Mouse (Mus musculus) kidney, adult 11 months (tissue): ENCODE measurements around the gene Gba2.

ENCODE experiments used
- DNase-seq: peaks from one replicate; pipeline ENCODE4 v3.0.0; 2022

Gba2 gene

DNA sequence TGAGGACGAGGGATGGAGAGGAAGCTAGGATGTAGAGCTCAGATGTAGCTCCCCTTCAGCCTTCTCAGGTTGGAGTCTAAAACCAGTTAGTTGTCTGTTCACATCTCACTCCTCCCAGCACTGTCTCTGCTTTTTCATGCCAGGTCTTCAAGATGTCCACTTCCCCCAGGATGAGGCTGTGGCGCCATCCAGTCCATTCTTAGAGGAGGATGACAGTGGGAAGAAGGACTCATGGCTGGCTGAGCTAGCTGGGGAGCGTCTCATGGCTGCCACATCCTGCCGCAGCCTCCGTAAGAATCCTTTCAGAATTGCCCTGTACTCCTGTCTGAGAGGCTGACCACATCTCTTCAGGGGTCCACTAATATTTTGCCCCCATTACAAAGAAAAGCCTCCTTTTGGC lies 2.0 kb upstream of the Gba2 start:
- DNase-seq, result no peak

DNA sequence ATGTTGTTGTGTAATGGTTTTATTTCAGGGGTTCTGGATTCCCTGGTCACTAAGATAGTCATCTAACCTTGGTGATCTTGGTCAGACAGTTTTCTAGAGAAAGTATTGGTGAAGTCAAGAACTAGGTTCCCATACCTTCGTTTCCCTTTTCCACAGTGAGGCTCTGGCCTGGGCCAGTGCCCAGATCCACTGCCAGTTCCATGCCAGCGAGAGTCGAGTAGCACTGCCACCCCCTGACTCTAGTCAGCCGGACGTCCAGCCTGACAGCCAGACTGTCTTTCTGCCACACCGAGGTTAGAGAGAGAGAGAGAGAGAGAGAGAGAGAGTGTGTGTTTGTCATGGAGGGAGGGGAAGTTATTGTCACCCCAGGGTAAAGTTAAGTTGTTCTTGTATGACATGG lies 1.1 kb upstream of the Gba2 start:
- no peak for DNase-seq

DNA sequence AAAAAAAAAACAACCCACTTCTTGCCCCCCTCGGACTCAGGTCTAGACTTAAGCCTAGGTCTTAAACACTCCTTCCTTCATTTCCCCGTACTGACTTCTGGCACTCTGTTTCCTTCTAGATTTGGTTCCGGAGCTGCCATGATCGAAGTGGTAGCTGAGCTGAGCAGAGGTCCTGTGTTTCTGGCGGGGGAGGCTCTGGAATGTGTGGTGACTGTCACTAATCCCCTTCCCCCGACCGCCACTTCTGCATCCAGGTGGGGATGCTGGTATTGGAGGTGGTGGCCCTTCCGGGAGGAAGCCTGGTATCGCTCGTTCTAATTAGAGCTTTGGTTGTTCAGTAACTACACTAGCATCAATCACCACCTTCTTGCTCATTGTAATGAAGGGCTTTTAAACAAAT lies 583 bp upstream of the Gba2 start:
- no peak for DNase-seq

DNA sequence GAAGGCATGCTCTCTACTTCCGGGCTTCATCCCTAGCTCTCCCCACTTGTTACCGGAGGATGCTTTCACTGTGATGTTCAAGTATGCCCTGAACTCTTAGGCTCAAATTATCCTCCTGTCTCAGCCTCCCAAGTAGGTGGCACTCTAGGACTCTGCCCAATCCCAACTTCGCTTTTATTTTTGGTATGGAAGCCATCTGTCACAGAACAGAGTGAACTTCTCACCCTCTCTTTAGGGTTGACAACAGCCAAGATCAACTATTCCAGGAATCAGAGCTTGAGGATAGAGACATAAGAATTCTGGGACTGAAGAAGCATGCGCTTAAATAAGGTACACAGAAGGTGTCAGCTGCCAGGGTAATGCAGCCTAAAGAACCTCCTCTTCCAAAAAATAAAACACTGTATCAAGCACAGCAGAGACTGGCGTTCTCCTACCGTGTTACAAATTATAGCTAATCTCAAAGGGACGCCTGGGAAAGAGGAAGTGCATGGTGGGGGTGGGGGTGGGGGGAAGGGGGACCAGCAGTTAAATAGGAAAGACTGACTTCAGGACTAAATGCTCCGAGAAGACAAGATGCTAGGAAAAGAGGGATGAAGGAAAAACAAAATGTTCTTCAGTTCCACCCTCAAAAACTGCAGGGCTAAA lies 1.3 kb downstream of the Gba2 start:
- DNase-seq, result no peak

DNA sequence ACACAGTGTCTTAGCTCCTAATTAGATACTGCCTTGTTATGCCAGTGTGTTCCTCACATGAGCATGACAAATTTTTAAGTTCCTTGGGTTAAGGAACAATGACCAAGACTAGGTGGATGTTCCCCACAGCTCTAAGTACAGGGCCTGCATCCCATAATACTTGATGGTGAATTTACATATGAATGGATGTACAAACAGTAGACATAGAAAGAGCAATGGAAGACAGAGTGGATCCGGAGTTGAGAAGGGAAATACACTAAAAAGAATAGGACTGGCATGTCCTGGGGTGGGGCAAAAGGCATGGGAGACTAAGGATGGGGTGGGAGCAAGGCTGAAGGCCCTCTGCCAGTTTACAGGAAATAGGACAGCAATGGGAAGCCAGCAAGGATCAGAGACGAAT lies 3.3 kb downstream of the Gba2 start:
- no peak for DNase-seq

DNA sequence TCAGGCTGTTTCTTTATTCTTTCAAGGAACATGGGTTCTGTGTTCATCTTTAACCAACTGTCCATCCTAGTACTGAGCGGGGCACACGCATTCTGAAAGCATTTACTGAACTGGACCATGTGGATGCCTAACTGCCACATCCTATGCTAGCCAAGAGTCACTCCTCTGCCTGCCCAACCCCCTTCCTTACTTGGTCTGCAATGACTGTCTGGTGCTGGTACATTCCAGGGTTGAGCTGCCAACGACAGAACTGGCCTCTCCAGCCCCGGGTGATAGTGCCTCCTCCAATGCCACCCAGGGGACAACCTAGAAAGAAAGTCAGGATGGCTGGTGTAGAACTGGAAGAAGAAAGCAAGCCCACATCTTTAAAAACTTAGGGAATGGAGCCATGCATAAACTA lies 5.1 kb downstream of the Gba2 start:
- no peak for DNase-seq

DNA sequence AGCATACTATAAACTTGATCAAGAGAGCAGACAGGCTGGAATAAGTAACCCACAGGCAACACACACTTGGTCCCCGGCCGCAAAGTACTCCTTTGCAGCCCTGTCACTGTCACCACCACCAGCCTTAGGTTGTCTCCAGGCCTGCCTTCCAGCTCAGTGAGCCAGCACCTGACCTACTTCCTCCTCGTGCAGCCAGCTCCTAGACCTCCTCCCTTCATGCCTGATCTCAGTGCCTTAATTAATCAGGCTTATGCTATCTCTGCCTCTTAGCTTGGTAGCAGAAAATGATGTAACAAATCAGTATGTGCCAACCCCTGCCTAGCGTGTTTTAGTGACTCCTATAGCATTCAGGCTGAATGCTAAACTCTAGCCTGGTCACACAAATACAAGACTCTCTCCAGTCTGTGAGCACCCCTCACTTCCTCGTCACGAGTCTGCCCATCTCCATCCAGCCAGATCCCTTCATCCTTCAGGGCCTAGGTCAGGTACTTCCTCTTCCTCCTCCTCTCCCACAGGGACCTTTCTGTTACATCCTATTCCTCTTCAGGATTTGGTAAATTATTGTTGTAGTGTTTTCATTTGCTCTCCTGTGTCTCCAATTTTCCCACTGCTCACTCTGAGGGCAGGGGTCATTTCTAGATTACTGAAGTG lies 7.2 kb downstream of the Gba2 start:
- DNase-seq, result no peak

DNA sequence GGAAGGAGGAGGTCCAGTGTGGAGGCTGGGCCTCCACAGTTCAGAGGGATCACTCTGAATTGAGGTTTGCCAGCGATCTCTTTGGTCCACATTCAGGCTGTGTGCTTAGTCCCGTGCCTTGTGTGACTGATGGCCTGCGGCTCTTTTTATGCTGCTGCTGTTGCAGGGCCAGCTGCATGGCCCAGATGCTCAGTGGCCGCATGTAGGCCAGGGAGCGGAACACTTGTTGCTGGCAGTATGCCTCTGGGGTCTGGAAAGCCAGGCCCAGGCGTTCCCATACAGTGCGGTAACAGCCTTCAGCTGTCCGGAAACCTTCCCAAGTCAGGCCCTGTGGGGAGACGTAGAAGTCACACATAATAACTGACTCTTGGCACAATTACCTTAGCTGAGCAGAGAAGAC lies 11.5 kb downstream of the Gba2 start:
- DNase-seq, result no peak

DNA sequence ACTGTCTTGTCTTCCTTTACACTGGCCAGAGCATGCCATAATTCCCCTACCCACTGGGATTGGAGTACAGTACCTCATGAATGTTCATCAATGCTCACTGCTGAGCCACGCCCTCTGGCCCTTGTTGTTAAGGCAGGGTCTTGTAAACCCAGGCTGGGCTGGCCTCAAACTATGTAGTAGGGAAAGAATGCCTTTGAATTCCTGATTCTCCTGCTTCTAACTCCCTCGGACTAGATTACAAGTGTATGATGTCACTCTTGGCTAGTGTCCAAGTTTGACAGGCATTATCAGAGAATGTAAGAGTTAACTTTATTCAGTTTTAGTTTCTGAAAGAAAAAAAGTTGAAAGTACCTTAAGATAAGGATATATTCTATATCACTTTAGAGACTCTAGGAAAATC lies 14.4 kb downstream of the Gba2 start:
- DNase-seq, result no peak

DNA sequence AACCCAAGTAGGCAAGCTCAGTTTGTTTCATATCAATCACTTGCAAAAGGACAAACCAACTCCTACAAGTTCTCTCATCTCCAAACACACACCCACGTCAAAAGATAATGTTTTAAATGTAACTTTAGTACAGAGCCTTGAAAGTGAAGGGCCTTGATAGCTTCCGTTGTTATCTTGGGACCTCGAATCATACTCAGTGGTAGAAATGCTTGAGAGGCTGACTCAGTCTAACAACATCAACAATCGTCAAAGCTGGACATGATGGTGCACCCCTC lies 15.1 kb downstream of the Gba2 start:
- DNase-seq, result no peak

DNA sequence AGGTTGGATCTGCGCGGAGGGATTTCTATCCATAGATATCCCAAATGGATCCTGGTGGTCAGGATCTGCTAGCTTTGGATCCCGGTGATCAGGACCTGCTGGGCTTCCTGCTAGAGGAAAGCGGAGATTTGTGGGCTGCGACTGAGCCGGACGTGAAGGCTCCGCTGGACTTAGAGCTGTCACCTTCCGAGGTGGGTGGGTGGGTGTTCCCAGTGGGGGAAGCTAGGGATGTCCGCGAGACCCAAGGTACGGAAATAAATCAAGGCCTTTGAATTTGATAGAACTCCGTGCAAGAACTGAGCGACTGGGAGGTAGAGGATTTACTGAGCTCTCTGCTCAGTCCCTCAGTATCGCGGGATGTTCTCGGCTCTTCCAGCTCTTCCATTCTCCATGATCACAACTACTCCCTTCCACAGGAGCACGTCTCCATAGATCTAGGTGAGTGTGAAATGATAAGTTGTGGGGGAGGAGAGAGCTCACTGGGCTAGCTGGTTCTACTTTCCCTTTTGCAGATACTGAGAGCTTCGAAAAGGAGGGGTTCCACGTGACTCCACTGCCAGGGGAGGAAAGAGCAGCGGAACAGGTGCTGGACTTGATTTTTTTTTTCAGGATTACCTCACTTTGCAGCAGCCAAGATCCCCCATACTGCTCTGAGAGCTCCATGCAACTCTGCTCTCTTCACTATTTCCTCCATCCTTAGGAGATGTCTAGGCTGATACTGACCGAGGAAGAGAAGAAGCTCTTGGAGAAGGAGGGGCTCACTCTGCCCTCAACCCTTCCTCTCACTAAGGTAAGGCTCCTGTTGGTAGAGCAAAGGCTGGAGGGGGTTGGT lies 15.7 kb downstream of the Gba2 start:
- DNase-seq, result peak; percentile 28

DNA sequence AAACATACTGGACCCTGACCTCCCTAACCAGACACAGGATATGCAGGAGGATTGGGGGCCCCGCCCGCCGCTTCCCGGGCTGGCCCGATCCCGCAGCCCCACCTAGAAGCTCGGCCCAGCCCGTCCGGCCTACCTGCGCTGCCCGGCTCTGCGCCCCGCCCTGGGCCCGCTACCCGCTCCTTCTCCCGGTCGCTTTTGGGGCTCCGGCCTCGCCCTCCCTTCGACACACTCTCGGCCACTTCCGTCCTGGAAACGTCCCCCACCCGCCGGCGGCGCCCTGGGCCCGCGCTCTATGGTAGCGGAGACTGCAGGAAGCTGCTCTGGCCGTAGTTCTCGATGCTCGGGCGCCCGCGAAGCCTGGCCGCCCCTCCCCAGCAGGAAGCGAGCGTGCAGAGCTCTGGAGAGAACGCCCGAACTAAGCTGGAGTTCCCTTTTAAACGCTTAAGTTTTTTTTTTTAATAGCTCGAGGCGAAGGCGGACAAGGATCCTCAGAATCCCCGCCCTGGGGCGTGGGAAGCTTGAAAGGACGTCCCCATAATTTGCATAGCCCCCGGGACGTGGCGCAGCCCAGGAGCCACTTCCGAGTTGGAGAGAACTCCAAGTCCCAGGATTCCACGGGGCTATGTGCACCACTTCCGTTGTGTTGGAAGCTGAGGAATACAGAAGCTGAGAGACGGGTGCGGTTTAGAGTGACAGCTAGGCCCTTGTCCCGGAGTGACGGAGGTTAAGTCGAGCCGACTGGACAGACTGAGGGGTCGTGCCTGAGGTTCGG lies 16.5 kb downstream of the Gba2 start, which contains the start of the genes Creb3 and Tln1:
Gene Creb3 (plus strand): TSS at position 336 of the 772 bp plus-strand sequence.
Gene Tln1 (minus strand): TSS at position 695 of the 772 bp plus-strand sequence.
- peak; percentile 98 for DNase-seq

DNA sequence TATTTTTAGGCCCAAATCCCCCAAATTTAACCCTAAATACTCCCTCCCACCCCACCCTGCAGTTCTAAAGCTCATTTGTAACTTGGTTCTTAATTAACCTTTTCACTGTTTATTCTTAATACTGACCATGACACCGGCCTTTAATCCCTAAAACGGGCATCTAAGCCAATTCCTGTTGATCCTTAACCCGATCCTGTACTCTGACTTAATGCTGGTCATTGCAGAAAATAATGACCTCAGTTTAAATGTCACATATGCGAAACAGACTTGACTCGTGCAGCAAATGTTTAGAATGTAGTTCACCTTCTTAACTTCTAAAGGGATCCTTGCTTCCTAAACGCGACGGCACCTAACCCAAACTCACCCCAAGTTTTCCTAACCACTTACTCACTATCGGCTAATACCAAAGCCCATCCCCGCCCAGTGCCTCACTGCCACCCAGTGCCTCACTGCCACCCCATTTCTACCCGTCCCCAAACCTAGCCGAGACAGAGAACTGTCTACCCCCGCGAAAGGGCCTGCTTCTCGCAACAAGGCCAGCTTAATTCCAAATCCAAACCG lies 17.2 kb downstream of the Gba2 start:
- no peak for DNase-seq

DNA sequence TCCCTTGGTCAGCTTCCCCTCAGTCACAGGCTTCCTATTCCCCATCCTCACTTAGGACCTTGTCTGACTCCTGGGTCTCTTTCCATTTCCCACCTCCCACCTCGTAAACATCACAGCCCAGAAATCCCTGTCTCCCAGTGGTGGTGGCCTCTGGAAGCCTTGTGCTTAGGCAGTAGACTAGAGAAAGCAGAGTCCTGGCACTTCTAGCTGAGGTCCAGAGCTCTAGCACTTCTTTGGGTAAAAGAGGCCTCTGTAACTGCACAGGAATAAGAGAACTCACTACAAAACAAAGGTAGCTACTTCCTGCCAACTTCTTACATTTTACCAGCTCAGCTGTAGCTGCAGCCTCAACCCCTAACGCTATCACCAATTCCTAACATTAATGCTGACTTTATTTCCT lies 17.7 kb downstream of the Gba2 start:
- no peak for DNase-seq

DNA sequence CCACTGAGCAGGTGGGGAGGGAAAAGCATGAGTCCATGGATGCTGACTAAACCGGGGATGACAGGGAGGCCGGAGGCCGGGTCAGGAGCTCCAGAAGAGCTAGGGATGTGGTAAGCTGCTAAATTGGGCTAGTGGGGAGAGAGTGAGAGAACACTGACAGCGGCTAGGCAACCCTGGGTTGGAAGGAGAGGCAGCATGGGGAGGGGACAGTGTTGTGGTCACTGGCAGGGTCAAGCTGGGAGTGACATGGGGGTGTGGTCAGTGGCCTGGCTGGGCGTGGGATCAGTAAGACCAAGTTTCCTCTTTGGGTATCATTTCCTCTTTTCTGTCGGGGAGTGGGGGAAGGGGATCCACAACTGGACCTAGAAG lies 18.4 kb downstream of the Gba2 start:
- peak; percentile 62 for DNase-seq

DNA sequence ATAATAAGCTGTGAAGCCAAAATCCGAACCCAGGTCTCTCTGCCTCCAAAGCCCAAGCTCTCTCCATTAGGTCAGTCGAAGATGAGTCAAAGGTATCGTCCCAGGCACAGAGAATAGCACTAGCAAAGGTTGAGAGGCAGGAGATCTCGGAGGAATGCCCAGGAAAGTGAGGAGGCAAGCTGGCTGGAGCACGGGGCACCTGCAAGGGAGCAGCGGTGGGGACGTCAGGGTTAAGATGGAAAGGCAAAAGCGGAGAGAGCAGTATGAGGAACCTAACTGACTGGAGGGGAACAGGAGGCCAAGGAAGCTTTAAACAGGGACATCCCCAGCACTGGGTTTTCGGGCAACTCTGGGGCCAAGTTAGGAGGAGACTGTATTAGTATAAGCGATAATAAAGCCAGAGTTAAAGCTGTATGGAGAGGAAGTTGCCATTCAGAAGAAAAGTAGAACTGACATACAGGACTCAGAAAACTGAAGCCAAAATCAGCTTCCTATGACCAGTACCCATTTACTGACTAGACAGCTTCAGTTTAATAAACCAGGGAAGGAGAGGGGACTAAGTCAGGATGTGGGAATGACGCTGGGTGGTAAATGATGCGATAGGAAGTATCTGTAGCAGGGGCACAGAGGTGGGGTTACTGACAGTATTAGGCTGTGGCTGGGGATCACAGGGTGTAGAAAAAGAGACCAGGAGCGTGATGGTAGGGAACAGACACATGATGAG lies 19.0 kb downstream of the Gba2 start:
- no peak for DNase-seq

DNA sequence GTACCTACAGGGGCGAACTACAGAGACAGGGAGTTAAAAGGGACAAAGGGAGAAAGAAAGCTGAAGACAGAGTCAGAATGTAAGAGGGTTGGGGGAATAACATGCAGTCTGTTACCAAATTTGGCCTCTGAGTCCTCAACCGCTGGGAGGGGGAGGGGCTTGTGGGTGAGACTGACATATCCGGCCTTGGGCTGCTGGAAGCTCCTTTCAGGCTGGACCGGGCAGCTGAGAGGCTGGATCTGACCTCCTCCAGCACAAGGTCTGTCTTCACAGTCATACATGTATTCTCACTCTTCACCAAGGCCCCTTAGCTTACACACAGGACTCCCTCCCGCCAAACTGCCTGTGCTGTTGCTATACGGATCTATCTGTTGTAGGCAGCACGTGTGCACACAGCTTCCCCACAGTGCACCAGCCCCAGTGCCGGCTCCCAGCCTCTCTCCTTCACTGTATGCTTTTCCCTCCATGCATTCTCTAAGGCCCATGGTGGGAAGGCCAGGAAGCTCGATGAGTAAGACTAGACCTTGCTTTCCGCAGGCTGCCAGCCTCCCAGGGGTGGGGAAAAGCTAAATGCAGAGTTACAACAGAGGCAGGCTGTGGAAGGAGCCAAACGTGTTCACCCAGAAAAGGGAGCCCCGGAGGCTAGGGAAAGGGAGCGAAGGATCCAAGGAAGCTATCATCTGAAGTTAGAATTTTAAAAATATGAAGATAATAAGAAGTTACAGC lies 19.9 kb downstream of the Gba2 start:
- DNase-seq, result peak; percentile 73

DNA sequence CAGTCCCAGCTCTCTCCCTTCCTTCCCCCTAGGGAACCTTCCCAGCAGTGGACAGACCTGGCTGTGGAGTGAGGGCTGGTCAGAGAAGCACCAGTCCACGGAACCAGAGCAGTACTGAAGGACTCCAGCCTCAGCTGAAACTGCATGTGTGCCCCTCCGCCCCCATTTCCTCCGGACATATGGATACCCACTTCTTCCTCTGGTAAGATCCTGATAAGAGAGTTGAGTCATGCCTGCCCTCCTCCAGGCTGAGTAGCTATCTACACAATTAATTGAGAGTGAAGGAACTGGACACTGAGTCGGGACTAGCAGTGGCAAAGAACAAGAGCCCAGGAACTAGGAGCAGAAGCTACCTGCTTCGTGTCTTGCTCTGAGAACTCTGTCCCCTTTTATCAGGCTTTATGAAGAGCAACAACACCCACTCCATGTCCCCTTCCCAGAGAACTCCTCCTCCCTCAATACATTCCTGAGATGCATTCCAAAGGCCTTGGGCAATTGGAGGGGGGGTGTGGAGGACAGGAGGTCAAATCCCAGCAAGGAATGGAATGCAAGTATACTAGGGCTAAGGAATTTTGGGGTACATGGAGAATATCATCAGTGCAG lies 20.5 kb downstream of the Gba2 start:
- DNase-seq, result peak; percentile 73

DNA sequence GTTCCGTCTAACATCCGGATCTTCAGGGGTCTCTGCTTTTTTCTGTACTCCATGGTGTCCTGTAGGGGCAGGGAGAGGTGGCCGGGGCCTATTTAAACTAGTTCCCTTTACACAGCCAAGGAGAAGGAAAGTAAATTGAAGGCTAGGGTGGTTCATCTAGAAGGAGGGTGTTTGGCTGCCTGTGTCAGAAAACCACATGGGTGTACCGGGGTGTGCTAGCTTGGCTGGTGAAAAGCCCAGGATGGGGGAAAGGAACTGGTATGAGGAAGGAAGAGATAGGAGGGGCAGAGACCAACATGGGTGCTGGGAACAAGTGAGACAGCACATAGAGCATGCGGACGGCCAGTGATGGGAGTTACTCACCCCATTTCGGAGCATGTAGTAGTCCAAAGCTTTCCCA lies 22.7 kb downstream of the Gba2 start:
- DNase-seq, result no peak

DNA sequence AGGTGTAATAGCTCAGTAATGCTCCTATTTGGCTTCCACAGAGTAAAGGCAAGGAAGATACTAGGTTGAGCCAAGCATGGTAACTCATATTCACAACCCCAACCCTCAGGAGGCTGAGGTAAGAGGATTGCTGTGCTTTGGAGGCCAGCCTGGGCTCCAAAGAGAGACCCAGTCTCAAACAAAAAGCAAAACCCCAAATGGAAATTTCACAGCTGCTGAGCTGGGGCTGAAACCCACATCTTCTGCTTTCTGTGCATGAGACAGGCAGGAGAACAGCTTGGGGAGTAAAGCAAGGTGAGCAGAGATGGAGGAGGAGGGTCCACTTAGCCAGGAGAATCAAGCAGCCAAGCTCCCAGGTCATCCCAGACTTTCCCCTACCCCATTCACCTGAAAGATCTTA lies 24.8 kb downstream of the Gba2 start:
- no peak for DNase-seq

DNA sequence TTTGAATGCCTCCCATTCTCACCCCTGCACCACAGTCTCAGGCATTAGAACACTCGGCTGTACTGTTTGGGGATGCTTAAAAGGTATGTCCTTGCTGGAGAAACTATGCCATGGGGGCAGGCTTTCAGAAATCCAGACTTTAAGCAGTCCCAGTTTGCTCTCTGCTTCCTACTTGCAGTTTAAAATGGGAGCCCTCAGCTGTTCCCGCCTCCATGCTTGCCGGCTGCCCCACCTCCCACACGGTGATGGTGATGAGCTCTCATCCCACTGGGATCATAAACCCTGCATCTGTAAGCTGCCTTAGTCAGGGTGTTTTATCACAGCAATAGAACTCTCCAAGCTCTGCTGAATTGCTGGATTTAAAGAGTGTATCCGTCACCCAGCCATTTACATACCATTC lies 26.2 kb downstream of the Gba2 start:
- DNase-seq, result no peak
